Mouse (Mus musculus) gastrocnemius, adult 2 months (tissue): ENCODE data around the gene Cldn11. TPM values are rescaled to one million over a fixed set of nuclear protein-coding genes. Genes with fewer than 3 reads are reported as not detected.

Source experiments
- DNase-seq: peaks from one replicate; pipeline ENCODE4 v3.0.0; 2022
- H3K27ac ChIP-seq: fragments of 200-600 bp; 2 replicates; pipeline ENCODE4 v1.8.1; 2022; ENCODE audit warnings: mild to moderate bottlenecking
- H3K4me3 ChIP-seq: fragments of 200-600 bp; 2 replicates; pipeline ENCODE4 v1.8.1; 2022; ENCODE audit warnings: mild to moderate bottlenecking, moderate library complexity
- CTCF ChIP-seq: fragments of 200-600 bp; IDR thresholded peaks from 2 replicates; pipeline ENCODE4 v1.8.1; 2022; ENCODE audit warnings: antibody characterized with exemption, mild to moderate bottlenecking, moderate library complexity
- intact Hi-C: fragments of 180-260 bp; cut with DNase I; formaldehyde crosslinking; loops from one replicate; pipeline ENCODE4 v1.15.1; 2025
- total RNA-seq, 2 experiments: library from RNA; stranded (reverse); gene quantifications; 2 replicates each; pipeline ENCODE4 v1.2.3; 2021

Cldn11 gene
- total RNA-seq, 2 experiments from 2014 or later, result 0.17 TPM; not detected in 1

DNA sequence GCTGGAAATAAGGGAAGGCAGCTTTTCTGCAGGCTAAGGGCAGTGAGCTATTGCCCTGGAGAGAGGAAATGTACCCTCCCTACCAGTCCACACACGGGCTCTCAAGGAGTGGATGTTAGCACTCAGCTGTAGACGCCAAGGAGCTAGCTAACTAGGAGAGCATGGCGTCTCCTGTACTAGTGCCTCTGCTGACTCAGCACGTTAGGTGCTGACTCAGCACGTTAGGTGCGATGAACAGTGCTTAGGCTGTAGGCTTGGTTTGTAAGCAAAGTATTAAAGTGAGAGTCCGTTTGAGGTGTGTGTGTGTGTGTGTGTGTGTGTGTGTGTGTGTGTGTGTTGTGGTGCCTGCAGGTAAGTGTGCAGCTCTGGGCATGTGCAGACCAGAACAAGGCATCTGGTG is 40.6 kb downstream of the Cldn11 start:
- no peak for DNase-seq
- Histone ChIP-seq H3K27ac (no peak overlapping the region), H3K4me3 (no peak overlapping the region)
- intact Hi-C loops, result no loop called here
- TF ChIP-seq CTCF, result no peak

DNA sequence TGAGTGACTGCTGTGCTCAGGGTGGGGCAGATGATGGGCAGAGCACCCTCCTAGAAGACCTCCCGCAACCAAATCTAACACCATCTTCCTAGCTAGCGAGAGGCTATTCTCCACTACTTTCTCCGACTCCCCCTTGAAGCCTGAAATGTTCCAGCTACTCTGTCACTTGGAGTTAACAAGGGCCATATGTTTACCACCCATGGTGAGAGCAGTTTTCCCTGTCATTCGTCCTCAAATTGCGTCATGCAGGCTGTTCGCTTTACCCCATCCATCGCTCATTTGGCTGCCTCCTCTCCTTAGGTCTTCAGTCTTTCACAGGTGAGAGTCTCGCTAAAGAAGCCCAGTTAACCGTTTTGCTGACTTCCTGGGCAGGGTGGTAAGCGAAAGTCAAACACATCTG is 41.7 kb downstream of the Cldn11 start:
- DNase-seq, result no peak
- no peak overlapping the region for H3K4me3 ChIP-seq
- intact Hi-C loops, result no loop called here
- no peak overlapping the region for H3K27ac ChIP-seq
- no peak for TF ChIP-seq CTCF

DNA sequence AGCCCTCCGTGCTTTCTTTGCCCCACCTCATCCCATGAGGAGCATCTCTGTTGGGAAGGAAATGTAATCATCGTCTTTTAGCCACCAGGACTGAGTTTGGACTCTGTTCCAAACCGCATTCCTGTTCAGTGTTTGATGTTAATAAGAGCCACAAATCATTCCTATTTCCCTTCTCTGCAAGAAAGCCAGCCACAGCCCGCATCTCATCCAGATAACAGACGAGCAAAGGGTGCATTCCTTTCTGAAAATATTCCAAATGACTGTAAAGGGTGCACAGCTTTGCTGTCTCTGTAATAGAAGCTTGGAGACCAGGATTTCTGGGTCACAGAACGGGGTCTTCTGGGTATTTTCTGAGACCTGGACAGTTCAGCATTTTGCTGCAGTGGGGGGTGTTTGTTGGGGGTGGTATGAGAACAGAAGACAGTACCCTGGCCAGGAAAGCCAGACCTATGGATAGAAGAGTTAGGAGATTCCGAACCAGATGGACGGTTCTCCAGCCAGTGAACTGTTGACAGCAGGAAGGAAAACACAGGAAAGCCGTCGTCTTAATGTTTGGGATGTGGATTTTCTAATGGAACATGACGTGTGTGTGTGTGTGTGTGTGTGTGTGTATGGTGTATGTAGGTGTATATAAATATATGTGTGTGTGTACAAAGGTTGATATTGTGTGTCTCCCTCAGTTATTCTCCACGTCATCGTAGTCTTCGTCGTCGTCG is 49.6 kb downstream of the Cldn11 start:
- intact Hi-C loops, result no loop called here
- H3K4me3 ChIP-seq, result no peak overlapping the region
- DNase-seq, result no peak
- no peak overlapping the region for H3K27ac ChIP-seq
- no peak for TF ChIP-seq CTCF

DNA sequence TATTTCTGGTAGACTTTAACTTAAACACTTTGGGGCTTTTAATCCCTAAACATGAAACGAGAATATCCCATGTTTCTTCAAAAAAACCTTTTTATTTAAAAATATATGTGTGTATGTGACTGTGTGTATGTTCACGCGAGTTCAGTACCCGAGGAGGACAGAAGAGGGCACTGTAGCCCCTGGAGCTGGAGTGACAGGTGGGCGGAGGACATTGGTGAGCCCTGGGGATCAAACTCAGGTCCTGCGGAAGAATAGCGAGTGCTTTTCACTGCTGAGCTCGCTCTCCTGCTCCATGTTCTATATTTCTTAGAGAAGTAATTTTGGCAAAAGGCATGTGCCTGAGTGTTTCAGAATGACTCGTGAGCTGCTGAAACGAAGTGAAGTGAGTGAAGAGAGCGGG is 54.2 kb downstream of the Cldn11 start:
- no peak for TF ChIP-seq CTCF
- no peak overlapping the region for H3K27ac ChIP-seq
- intact Hi-C loops, result no loop called here
- no peak overlapping the region for H3K4me3 ChIP-seq
- no peak for DNase-seq

DNA sequence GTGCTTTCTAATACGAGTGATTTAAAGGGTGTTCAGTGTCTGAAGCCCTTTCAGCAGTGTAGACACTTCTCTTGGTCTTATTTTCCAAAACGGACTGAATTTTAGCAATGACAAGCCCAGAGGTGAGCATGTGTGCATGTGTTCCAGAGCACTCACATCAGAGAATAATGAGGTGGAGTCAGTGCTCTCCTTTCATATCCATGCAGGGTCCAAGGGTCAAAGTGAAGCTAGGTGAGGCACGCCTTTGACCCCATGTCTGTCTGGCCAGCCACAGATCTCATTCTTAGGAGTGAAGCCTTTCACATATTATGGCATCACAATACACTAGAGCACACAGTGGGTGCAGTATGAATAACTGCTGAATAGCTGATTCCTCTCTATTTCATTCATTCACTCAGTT is 55.4 kb downstream of the Cldn11 start:
- no peak for DNase-seq
- intact Hi-C loops, result no loop called here
- TF ChIP-seq CTCF, result no peak
- no peak overlapping the region for H3K4me3 ChIP-seq
- H3K27ac ChIP-seq, result no peak overlapping the region

DNA sequence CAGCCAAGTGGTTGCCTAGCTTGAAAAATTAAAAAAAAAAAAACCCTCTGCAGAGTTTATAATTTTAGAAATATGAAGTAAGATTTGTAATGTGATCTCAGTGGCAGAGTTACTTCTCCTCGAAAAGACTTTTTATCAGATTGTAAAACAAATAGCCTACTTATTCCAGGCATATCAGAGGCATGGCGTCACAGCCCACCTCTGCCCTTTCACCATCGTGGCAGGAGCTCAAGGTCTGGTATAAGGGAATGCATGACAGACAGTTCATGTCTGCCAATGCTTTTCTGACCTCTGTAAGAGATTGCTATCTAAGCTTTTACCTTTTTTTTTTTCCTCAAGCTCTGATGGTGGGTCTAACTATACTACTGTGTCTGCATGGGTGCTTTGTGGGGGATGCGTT is 58.3 kb downstream of the Cldn11 start:
- intact Hi-C loops, result no loop called here
- no peak for DNase-seq
- peak overlapping the region; percentile 44 for H3K27ac ChIP-seq
- no peak for TF ChIP-seq CTCF
- no peak overlapping the region for H3K4me3 ChIP-seq

GRCm38 (mm10) chr3:31208458-31208994 is 58.8 kb downstream of the Cldn11 start:
- H3K4me3 ChIP-seq, result peak overlapping the region; percentile 35; the same call in 1 of the 2 replicates
- H3K27ac ChIP-seq, result peak overlapping the region; percentile 44
- no peak for TF ChIP-seq CTCF
- intact Hi-C loops, result no loop called here
- DNase-seq, result no peak

DNA sequence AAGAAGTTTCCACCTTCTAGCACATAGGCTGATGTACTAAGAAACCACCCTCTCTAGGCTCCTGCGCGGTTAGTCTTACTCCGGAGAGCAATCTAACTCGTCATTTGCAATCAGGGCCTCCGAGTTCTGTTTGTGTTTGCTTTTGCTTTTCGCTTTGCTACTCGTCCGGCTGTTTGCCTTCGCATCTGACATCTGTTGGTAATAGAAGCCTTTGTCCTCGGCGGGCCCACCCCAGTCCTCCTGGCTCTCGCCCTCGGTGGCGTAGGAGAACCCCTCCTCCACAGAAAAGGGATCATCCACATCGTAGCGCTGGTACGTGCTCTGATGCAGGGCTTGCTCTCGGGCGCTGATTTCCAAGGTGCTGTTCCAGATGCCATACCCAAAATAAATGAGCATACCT is 59.3 kb downstream of the Cldn11 start:
- no peak for TF ChIP-seq CTCF
- DNase-seq, result peak; percentile 42
- H3K27ac ChIP-seq, result peak overlapping the region; percentile 28; the same call in 1 of the 2 replicates
- peak overlapping the region; percentile 35 for H3K4me3 ChIP-seq
- intact Hi-C loops, result no loop called here

- no peak for DNase-seq
- H3K27ac ChIP-seq, result no peak overlapping the region
- intact Hi-C loops, result no loop called here
- TF ChIP-seq CTCF, result no peak
- no peak overlapping the region for H3K4me3 ChIP-seq
These were observed 62.7 kb downstream of the Cldn11 start for GRCm38 (mm10) chr3:31212205-31213038.

DNA sequence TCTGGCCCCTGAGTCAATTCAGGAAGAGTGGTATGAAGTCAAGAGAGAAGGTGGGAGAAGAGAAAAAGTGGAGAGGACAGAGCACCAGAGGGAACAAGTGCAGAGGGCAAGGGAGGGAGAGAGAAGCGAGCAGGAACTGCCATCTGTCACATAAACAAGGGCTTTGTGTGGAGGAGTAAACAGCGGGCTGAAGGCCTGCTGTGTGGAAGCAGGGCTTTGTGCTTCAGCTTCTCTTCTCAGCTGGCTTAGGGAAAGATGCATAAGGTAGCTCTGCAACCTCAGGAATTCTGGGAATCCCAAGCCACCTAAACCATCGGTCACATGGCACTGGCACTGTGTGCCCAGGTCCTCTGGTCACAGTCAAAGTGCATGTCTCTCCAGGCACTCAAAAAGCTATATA is 64.1 kb downstream of the Cldn11 start:
- DNase-seq, result no peak
- Histone ChIP-seq H3K4me3 (no peak overlapping the region), H3K27ac (no peak overlapping the region)
- TF ChIP-seq CTCF, result no peak
- intact Hi-C loops, result no loop called here

Other genes with a start within 250 kb of the Cldn11 start
- gene Phc3, start 180.5 kb upstream of the Cldn11 start, total RNA-seq, result 10 to 100 TPM; 12.7 to 13.9 TPM
- gene Prkci, start 154.2 kb upstream of the Cldn11 start, total RNA-seq, result 1 to 10 TPM; 4.3 to 6.3 TPM
- 10 to 100 TPM in 1 of 2 experiments, 1 to 10 TPM in 1; 8.3 to 19.8 TPM for gene Skil, start 54.9 kb upstream of the Cldn11 start, total RNA-seq
- gene Slc7a14, start 160.5 kb downstream of the Cldn11 start, total RNA-seq, result under 1 TPM; 0.03 to 0.05 TPM